Mouse (Mus musculus) stomach, postnatal 0 days (tissue): Measurements from ENCODE around the gene Appbp2. TPM values are rescaled to one million over a fixed set of nuclear protein-coding genes. Genes with fewer than 3 reads are reported as not detected.

ENCODE experiments used
- ATAC-seq: fragments of 200-750 bp; cut with Nextera tagmentation; 2 replicates; pipeline ENCODE4 v1.8.0; 2017; ENCODE audit not compliant: low FRiP score, low TSS enrichment
- DNase-seq: peaks from one replicate; pipeline ENCODE4 v3.0.0-alpha.2; 2016; ENCODE audit warnings: low spot score
- H3K27ac ChIP-seq: fragments of 300-500 bp; sonication (generic); replicated peaks from 2 replicates; pipeline ENCODE4 v1.5.1; 2014; ENCODE audit warnings: mild to moderate bottlenecking, control low read depth
- H3K27me3 ChIP-seq: fragments of 300-500 bp; sonication (generic); 2 replicates; pipeline ENCODE4 v1.6.1; 2014; ENCODE audit warnings: low read length; ENCODE audit not compliant: control insufficient read depth, insufficient read depth
- H3K36me3 ChIP-seq: fragments of 300-500 bp; sonication (generic); 2 replicates; pipeline ENCODE4 v1.6.1; 2014; ENCODE audit warnings: low read length, mixed read lengths; ENCODE audit not compliant: control insufficient read depth, insufficient read depth
- H3K4me1 ChIP-seq: fragments of 300-500 bp; sonication (generic); replicated peaks from 2 replicates; pipeline ENCODE4 v1.6.1; 2014; ENCODE audit warnings: antibody characterized with exemption; ENCODE audit not compliant: control insufficient read depth, insufficient read depth
- H3K4me2 ChIP-seq: fragments of 300-500 bp; sonication (generic); replicated peaks from 2 replicates; pipeline ENCODE4 v1.6.1; 2014; ENCODE audit warnings: low read depth, mild to moderate bottlenecking, control low read depth, moderate library complexity
- H3K4me3 ChIP-seq: fragments of 300-500 bp; sonication (generic); 2 replicates; pipeline ENCODE4 v1.5.1; 2014; ENCODE audit warnings: low read depth, low read length, control low read depth
- H3K9ac ChIP-seq: fragments of 300-500 bp; sonication (generic); 2 replicates; pipeline ENCODE4 v1.6.1; 2014; ENCODE audit warnings: mild to moderate bottlenecking, low read length, control low read depth, mixed read lengths
- H3K9me3 ChIP-seq: fragments of 300-500 bp; sonication (generic); 2 replicates; pipeline ENCODE4 v1.6.1; 2016; ENCODE audit warnings: low read length; ENCODE audit not compliant: control insufficient read depth
- CTCF ChIP-seq: IDR thresholded peaks from 2 replicates; pipeline ENCODE4 v1.5.1; 2016; ENCODE audit warnings: antibody characterized with exemption, low read depth, mild to moderate bottlenecking, moderate library complexity
- EP300 ChIP-seq: optimal IDR thresholded peaks from 2 replicates; pipeline ENCODE3; 2016; ENCODE audit warnings: antibody characterized with exemption
- WGBS: fragments of 180-500 bp; shearing (Covaris S2); extraction: QIAGEN DNeasy Blood & Tissue Kit; methylation state at CpG from one replicate; pipeline ENCODE4 v1.1.7; 2014; 5-methylcytosine and 5-hydroxymethylcytosine counted together
- polyA plus RNA-seq: library from polyadenylated mRNA; unstranded; fragments of >200 nt; fragmentation: Nextera tagmentation; extraction: Ambion mirVana; gene quantifications from 2 replicates; pipeline ENCODE4 v1.2.1, GENCODE M21; 2015

The Appbp2 gene
- polyA plus RNA-seq, 1 experiment from 2014 or later = 23.1 TPM

- DNase-seq = peak; percentile 56
- 60% methylated on average over 3 of the region's 3 CpGs for WGBS
- H3K27me3 ChIP-seq = no peaks in the 10 kb centered on the region
- H3K4me3 ChIP-seq = no peak overlapping the region
- H3K4me1 ChIP-seq = no peaks in the 10 kb centered on the region
- TF ChIP-seq CTCF (peak; percentile 73), EP300 (no peak)
- ATAC-seq = no peak
- no peaks in the 10 kb centered on the region for H3K9me3 ChIP-seq
- no peak overlapping the region for H3K9ac ChIP-seq
- no peaks in the 10 kb centered on the region for H3K36me3 ChIP-seq
- H3K27ac ChIP-seq = no peak overlapping the region
- H3K4me2 ChIP-seq = no peak overlapping the region
Observed at GRCm38 (mm10) chr11:85270631-85271030, 35.7 kb upstream of the Appbp2 start.

DNA sequence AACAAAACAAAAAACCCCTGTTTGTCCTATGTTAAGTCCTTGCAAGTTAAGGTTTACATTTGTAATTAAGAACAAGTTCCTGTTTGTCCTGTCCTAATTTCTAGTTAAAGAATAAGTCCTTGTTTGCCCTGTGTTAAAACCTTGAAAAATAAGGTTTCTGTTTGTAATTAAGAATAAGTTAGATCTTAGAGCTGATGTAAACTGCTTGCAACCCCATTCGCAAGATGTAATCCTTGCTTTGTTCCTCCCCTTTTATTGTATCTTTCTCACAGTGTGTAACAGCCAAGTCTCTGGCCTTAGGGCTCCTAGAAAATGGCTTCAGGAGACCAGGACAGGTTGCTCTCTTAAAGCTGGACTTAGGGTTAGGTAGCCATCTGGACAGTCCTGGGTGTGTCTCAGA lies 32.5 kb upstream of the Appbp2 start:
- Histone ChIP-seq H3K27ac (no peak overlapping the region), H3K36me3 (no peaks in the 10 kb centered on the region), H3K4me1 (no peaks in the 10 kb centered on the region), H3K4me2 (no peak overlapping the region), H3K4me3 (no peak overlapping the region), H3K27me3 (no peaks in the 10 kb centered on the region), H3K9ac (no peak overlapping the region), H3K9me3 (no peaks in the 10 kb centered on the region)
- 75% methylated on average over 1 of the region's 1 CpGs for WGBS
- ATAC-seq (no peak), DNase-seq (no peak)
- TF ChIP-seq EP300 = no peak
- no peak for TF ChIP-seq CTCF

GRCm38 (mm10) chr11:85264635-85265034 lies 29.7 kb upstream of the Appbp2 start:
- no peaks in the 10 kb centered on the region for H3K9me3 ChIP-seq
- H3K36me3 ChIP-seq = no peaks in the 10 kb centered on the region
- TF ChIP-seq CTCF (no peak), EP300 (no peak)
- H3K27me3 ChIP-seq = no peaks in the 10 kb centered on the region
- H3K9ac ChIP-seq = no peak overlapping the region
- H3K27ac ChIP-seq = no peak overlapping the region
- DNase-seq = no peak
- ATAC-seq = no peak
- 66% methylated on average over 5 of the region's 5 CpGs for WGBS
- no peak overlapping the region for H3K4me3 ChIP-seq
- no peaks in the 10 kb centered on the region for H3K4me1 ChIP-seq
- H3K4me2 ChIP-seq = no peak overlapping the region

DNA sequence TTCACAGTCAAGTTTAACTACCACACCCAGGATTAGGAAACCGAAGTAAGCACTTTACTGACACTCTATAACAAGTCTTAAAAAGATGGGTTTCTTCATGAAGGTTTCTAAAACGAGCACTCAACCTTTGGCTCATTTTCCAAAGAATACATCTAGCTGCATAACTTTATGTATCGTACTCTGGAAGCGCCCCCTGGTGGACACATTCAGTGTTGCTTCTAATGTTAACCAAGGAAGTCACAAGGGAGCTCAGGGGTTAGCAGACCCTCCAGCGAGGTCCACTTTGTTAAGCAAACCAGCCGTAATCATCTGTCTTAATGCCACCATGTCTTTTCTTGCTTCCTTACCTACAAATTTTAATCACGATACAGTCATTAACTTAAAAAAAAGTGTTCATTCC lies 26.3 kb upstream of the Appbp2 start:
- DNase-seq = peak; percentile 70
- Histone ChIP-seq H3K4me2 (no peak overlapping the region), H3K9me3 (no peaks in the 10 kb centered on the region), H3K27ac (no peak overlapping the region), H3K4me3 (no peak overlapping the region), H3K9ac (no peak overlapping the region), H3K4me1 (no peaks in the 10 kb centered on the region), H3K36me3 (no peaks in the 10 kb centered on the region), H3K27me3 (no peaks in the 10 kb centered on the region)
- no peak for TF ChIP-seq EP300
- TF ChIP-seq CTCF = peak; percentile 84
- WGBS = 28% methylated on average over 7 of the region's 7 CpGs
- no peak for ATAC-seq

- 80% methylated on average over 11 of the region's 11 CpGs for WGBS
- no peak for ATAC-seq
- Histone ChIP-seq H3K4me1 (no peaks in the 10 kb centered on the region), H3K36me3 (no peaks in the 10 kb centered on the region), H3K9me3 (no peaks in the 10 kb centered on the region), H3K4me3 (no peak overlapping the region), H3K27me3 (no peaks in the 10 kb centered on the region), H3K4me2 (no peak overlapping the region), H3K27ac (no peak overlapping the region), H3K9ac (no peak overlapping the region)
- TF ChIP-seq CTCF = no peak
- no peak for TF ChIP-seq EP300
- DNase-seq = no peak
Observed at GRCm38 (mm10) chr11:85258966-85259365, 24.0 kb upstream of the Appbp2 start.

DNA sequence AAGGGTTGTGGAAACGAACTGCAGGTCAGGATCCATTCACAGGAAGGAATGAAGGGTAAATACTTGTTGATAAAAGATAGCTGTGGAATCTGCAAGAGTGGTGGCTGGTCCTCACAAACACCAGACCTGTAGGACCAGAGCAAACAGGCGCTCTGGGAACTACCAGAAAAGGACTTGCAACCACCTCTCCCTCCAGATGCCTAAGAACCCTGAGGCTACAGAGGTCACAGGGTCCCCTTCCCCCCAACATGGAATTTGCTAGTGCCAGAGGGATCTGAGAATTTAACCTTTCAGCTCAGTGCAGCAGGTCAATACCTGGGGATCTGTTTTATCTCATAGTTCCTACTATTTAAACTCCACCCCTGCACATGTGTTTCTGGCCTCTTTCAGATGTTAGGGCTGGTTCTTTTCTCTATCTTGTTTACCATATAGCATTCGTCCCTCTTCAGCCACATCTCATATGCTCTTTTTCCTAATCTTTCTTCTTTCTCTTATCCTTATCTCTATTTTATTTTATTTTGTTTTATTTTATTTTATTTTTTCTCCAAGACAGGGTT lies 20.6 kb upstream of the Appbp2 start:
- 33% methylated on average over 3 of the region's 3 CpGs for WGBS
- Histone ChIP-seq H3K36me3 (no peaks in the 10 kb centered on the region), H3K9me3 (no peaks in the 10 kb centered on the region), H3K9ac (no peak overlapping the region), H3K4me1 (no peaks in the 10 kb centered on the region), H3K27ac (no peak overlapping the region), H3K27me3 (no peaks in the 10 kb centered on the region), H3K4me2 (no peak overlapping the region), H3K4me3 (no peak overlapping the region)
- no peak for ATAC-seq
- TF ChIP-seq CTCF = no peak
- TF ChIP-seq EP300 = no peak
- no peak for DNase-seq
